Mouse (Mus musculus) erythroblast, embryonic 14.5 days (primary cell): ENCODE measurements around the gene Rabgap1l.

Source experiments
- GATA1 ChIP-seq: IDR thresholded peaks from 2 replicates; pipeline ENCODE4 v1.6.1; 2012; ENCODE audit warnings: low read length, inconsistent platforms, mixed read lengths
- TAL1 ChIP-seq: IDR thresholded peaks from 3 replicates; pipeline ENCODE4 v1.6.1; 2012; ENCODE audit warnings: low read length, inconsistent platforms, mixed read lengths

- peak; percentile 83 for TF ChIP-seq TAL1
- TF ChIP-seq GATA1, result peak; percentile 82
Observed at GRCm38 (mm10) chr1:160409689-160410088, 383.3 kb downstream of the Rabgap1l start.
